Mouse (Mus musculus) duodenum, adult 2 months (tissue): Measurements from ENCODE around the gene Nkx2-5. TPM values are rescaled to one million over a fixed set of nuclear protein-coding genes. Genes with fewer than 3 reads are reported as not detected.

ENCODE experiments used
- polyA plus RNA-seq: library from polyadenylated mRNA; depleted of rRNA; stranded (reverse); fragments of >200 nt; gene quantifications from 2 replicates; pipeline ENCODE4 v1.2.3, GENCODE M21; 2012; ENCODE audit warnings: low replicate concordance; rRNA removed

Gene Nkx2-5
- 5.3 TPM in 1 of 2 replicates, not detected in the other for polyA plus RNA-seq

GRCm38 (mm10) chr17:26844909-26845148 lies at the start of gene Nkx2-5:
TSS of gene Nkx2-5 (minus strand) at chr17:26845009.

Other genes with a start within 250 kb of the Nkx2-5 start
- gene Atp6v0e, start 181.8 kb downstream of the Nkx2-5 start, polyA plus RNA-seq: 143 and 150 TPM in 2 replicates
- 0.78 and 0.98 TPM in 2 replicates for gene Crebrf, start 129.4 kb downstream of the Nkx2-5 start, polyA plus RNA-seq
- gene Bnip1, start 63.9 kb downstream of the Nkx2-5 start, polyA plus RNA-seq: 15.4 and 15.7 TPM in 2 replicates
- gene Kifc5b, start 72.1 kb upstream of the Nkx2-5 start, polyA plus RNA-seq: 3.5 and 4.5 TPM in 2 replicates
- gene Phf1, start 88.0 kb upstream of the Nkx2-5 start, polyA plus RNA-seq: 83.9 and 132 TPM in 2 replicates
- 239 and 257 TPM in 2 replicates for gene Cuta, start 94.6 kb upstream of the Nkx2-5 start, polyA plus RNA-seq
- 9.3 and 11.2 TPM in 2 replicates for gene Syngap1, start 96.2 kb upstream of the Nkx2-5 start, polyA plus RNA-seq
- 6.3 and 10.8 TPM in 2 replicates for gene Zbtb9, start 128.2 kb upstream of the Nkx2-5 start, polyA plus RNA-seq
- gene Bak1, start 184.0 kb upstream of the Nkx2-5 start, polyA plus RNA-seq: 196 and 361 TPM in 2 replicates
- gene Itpr3, start 212.3 kb upstream of the Nkx2-5 start, polyA plus RNA-seq: 37.1 and 51.3 TPM in 2 replicates